ENCODE assay signal across 24 mouse cellular contexts in genomic region chr16:90395996-90396556, GRCm38 (mm10). TPM values are rescaled to one million over a fixed set of nuclear protein-coding genes. Genes with fewer than 3 reads are reported as not detected.
A peak's percentile ranks its signal among the peaks of the same experiment; 100 is the strongest.
DNase-seq lines count a peak whose midpoint lies in the region; ATAC-seq lines count a peak whose summit lies in the region.
"Had no signal": no experiment of that assay in that cellular context is flagged by ENCODE, and none has a peak within 500 bp of the region (broad histone marks: within the 10 kb centered on the region; RNA-seq: fewer than 3 reads in every experiment).

No protein-coding gene starts in this region.

- no peak for ATAC-seq in heart, embryonic 11.5 days (replicated peaks; ENCODE audit: insufficient number of reproducible peaks, low FRiP score, low TSS enrichment)
- peak; percentile 16; the same call in 1 of the 2 replicates for ATAC-seq in kidney, embryonic 16.5 days (ENCODE audit: low FRiP score, low TSS enrichment)
- ATAC-seq in megakaryocyte progenitor cell, adult 5-6 weeks (replicated peaks; ENCODE audit: poor library complexity), result peak; percentile 70
- ATAC-seq: forebrain, embryonic 14.5 days; liver, embryonic 12.5 days; midbrain, embryonic 15.5 days had no signal

- H3K27ac ChIP-seq in heart, embryonic 11.5 days (ENCODE audit: low read depth, low read length), result peak overlapping the region; percentile 11; the same call in 1 of the 2 replicates
- peak overlapping the region; percentile 17 for H3K27ac ChIP-seq in kidney, embryonic 16.5 days (ENCODE audit: low read length)
- H3K27ac ChIP-seq: embryonic facial prominence, embryonic 15.5 days; gastrocnemius, adult 2 months; hindbrain, embryonic 13.5 days; liver, embryonic 12.5 days; midbrain, embryonic 15.5 days; neural tube, embryonic 13.5 days had no signal

- WGBS in heart, embryonic 11.5 days (ENCODE audit: insufficient replicate concordance), result 55% methylated on average over 11 of the region's 11 CpGs
- WGBS in kidney, embryonic 16.5 days, result 44% methylated on average over 11 of the region's 11 CpGs

- H3K36me3 ChIP-seq in heart, embryonic 11.5 days (ENCODE audit: control insufficient read depth, insufficient read depth, low read length), result peaks cover 9% of the 10 kb centered on the region
- peaks cover 11% of the 10 kb centered on the region for H3K36me3 ChIP-seq in kidney, embryonic 16.5 days (ENCODE audit: insufficient read depth, low read length)
- H3K36me3 ChIP-seq: midbrain, embryonic 15.5 days had no signal

- no peak overlapping the region for H3K4me3 ChIP-seq in heart, embryonic 11.5 days (ENCODE audit: low read depth, low read length)
- H3K4me3 ChIP-seq in kidney, embryonic 16.5 days (ENCODE audit: low read length), result no peak overlapping the region
- H3K4me3 ChIP-seq: embryonic facial prominence, embryonic 15.5 days; gastrocnemius, adult 2 months; heart, embryonic 10.5 days; hindbrain, embryonic 13.5 days; liver, embryonic 12.5 days; midbrain, embryonic 15.5 days; myocyte; neural tube, embryonic 13.5 days had no signal

- no peaks in the 10 kb centered on the region for H3K27me3 ChIP-seq in heart, embryonic 11.5 days (ENCODE audit: control insufficient read depth, insufficient read depth, low read length)
- no peaks in the 10 kb centered on the region for H3K27me3 ChIP-seq in kidney, embryonic 16.5 days (ENCODE audit: insufficient read depth, low read length)
- H3K27me3 ChIP-seq: embryonic facial prominence, embryonic 15.5 days; hindbrain, embryonic 13.5 days; midbrain, embryonic 15.5 days; neural tube, embryonic 13.5 days had no signal

- H3K9me3 ChIP-seq in heart, embryonic 11.5 days (replicated peaks; ENCODE audit: control insufficient read depth, low read length), result no peaks in the 10 kb centered on the region
- H3K9me3 ChIP-seq in kidney, embryonic 16.5 days (ENCODE audit: low read length), result peaks cover 5% of the 10 kb centered on the region; the same call in 1 of the 2 replicates
- H3K9me3 ChIP-seq: embryonic facial prominence, embryonic 15.5 days; heart, embryonic 10.5 days; midbrain, embryonic 15.5 days had no signal

- intact Hi-C loops in heart, postnatal 25 days (cut with DNase I), result no loop called here

- no peak for DNase-seq in heart, postnatal 25 days (ENCODE audit: low spot score)
- DNase-seq in kidney, adult 18-20 months, result no peak
- peak; percentile 35 for DNase-seq in thymus, postnatal 0 days (ENCODE audit: low spot score)
- no peak for DNase-seq in thymus, adult 18-20 months
- no peak for DNase-seq in urinary bladder, postnatal 4 days (ENCODE audit: low spot score in 2 of 2)
- DNase-seq: adrenal gland, postnatal 36 days; cerebellum, adult 11 months; cerebellum, postnatal 14 days; gastrocnemius, adult 2 months; lung, adult 2 months; right cerebral cortex, adult 18-20 months; right cerebral cortex, postnatal 4 days; thymus, postnatal 36 days had no signal

- peaks cover 52% of the 10 kb centered on the region for H3K4me1 ChIP-seq in heart, embryonic 11.5 days (ENCODE audit: control insufficient read depth, insufficient read depth, low read length)
- H3K4me1 ChIP-seq in kidney, embryonic 16.5 days (ENCODE audit: insufficient read depth, low read length), result peaks cover 29% of the 10 kb centered on the region

- H3K9ac ChIP-seq in heart, embryonic 11.5 days (ENCODE audit: low read depth, low read length), result no peak overlapping the region
- no peak overlapping the region for H3K9ac ChIP-seq in kidney, embryonic 16.5 days (replicated peaks; ENCODE audit: low read length)
- H3K9ac ChIP-seq: embryonic facial prominence, embryonic 15.5 days; hindbrain, embryonic 13.5 days; liver, embryonic 12.5 days; midbrain, embryonic 15.5 days; neural tube, embryonic 13.5 days had no signal

- no peak overlapping the region for H3K4me2 ChIP-seq in heart, embryonic 11.5 days
- no peak overlapping the region for H3K4me2 ChIP-seq in kidney, embryonic 16.5 days (replicated peaks; ENCODE audit: low read depth, low read length)
- H3K4me2 ChIP-seq: embryonic facial prominence, embryonic 15.5 days; hindbrain, embryonic 13.5 days; liver, embryonic 12.5 days; midbrain, embryonic 15.5 days; neural tube, embryonic 13.5 days had no signal

RNA-seq across cellular contexts. Expression of gene Hunk, which starts 10.3 kb away (rescaled TPM):
- polyA plus RNA-seq in heart, embryonic 11.5 days (2014; fragmentation: Nextera tagmentation; extraction: Ambion mirVana), result 14.9 and 16.4 TPM in 2 replicates
- 1 to 10 TPM in 1 of 2 experiments, under 1 TPM in 1; 0.50 to 1.1 TPM for total RNA-seq in heart, postnatal 25 days (2021)
- polyA plus RNA-seq in kidney, embryonic 16.5 days (2015; fragmentation: Nextera tagmentation; extraction: Ambion mirVana), result 11.3 and 12.7 TPM in 2 replicates
- polyA plus RNA-seq in thymus, postnatal 0 days (2015; fragmentation: Nextera tagmentation; extraction: Ambion mirVana), result 3.1 and 3.6 TPM in 2 replicates
- total RNA-seq in megakaryocyte progenitor cell, adult 5-6 weeks (2015), result not detected in 2 replicates
- total RNA-seq in megakaryocyte progenitor cell, adult 5-6 weeks (2017), result not detected in 2 replicates
